Mouse (Mus musculus): ENCODE measurements around the gene Diexf. TPM values are rescaled to one million over a fixed set of nuclear protein-coding genes. Genes with fewer than 3 reads are reported as not detected.

The Diexf gene
- polyA plus RNA-seq, 1 experiment from 2014 or later = 10.1 TPM

GRCm38 (mm10) chr1:193131311-193131948 lies 1.4 kb upstream of the Diexf start:
- Histone ChIP-seq H3K36me3 (peaks cover 19% of the 10 kb centered on the region), H3K9me3 (replicated peaks) (no peaks in the 10 kb centered on the region), H3K27ac (no peak overlapping the region), H3K4me3 (no peak overlapping the region), H3K27me3 (ENCODE audit: low read depth, poor library complexity, severe bottlenecking) (no peaks in the 10 kb centered on the region), H3K4me1 (peaks cover 11% of the 10 kb centered on the region)
- DNase-seq (ENCODE audit: low spot score) = no peak
- 38% methylated on average over 6 of the region's 6 CpGs for WGBS

DNA sequence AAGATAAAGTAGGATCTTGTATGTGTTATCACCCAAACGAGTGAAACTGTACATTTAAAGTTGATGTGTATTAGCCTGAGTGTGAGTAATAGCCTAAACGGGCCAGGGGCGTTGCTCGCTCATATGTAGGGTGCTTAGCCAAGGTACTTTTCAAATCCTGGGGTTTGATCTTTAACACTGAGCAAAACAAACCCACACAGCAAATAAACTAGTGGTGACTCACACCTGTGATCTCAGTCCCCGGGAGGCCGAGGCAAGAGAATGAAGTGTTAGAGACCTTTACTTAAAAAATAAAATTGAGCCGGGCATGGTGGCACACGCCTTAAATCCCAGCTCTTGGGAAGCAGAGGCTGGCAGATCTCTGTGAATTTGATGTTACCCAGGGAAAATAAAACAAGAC lies 767 bp upstream of the Diexf start:
- DNase-seq (ENCODE audit: low spot score) = no peak
- WGBS = 67% methylated on average over 8 of the region's 8 CpGs
- Histone ChIP-seq H3K36me3 (peaks cover 25% of the 10 kb centered on the region), H3K9me3 (replicated peaks) (no peaks in the 10 kb centered on the region), H3K4me3 (peak overlapping the region; percentile 82), H3K27ac (peak overlapping the region; percentile 86), H3K4me1 (peaks cover 11% of the 10 kb centered on the region), H3K27me3 (ENCODE audit: low read depth, poor library complexity, severe bottlenecking) (no peaks in the 10 kb centered on the region)

GRCm38 (mm10) chr1:193130456-193130825 lies 369 bp upstream of the Diexf start:
- H3K9me3 ChIP-seq (replicated peaks) = no peaks in the 10 kb centered on the region
- no peaks in the 10 kb centered on the region for H3K27me3 ChIP-seq (ENCODE audit: low read depth, poor library complexity, severe bottlenecking)
- H3K36me3 ChIP-seq = peaks cover 29% of the 10 kb centered on the region
- peak overlapping the region; percentile 82 for H3K4me3 ChIP-seq
- no peak for DNase-seq (ENCODE audit: low spot score)
- H3K27ac ChIP-seq = peak overlapping the region; percentile 86
- peaks cover 11% of the 10 kb centered on the region for H3K4me1 ChIP-seq
- WGBS = 26% methylated on average over 11 of the region's 11 CpGs

- Histone ChIP-seq H3K4me3 (peak overlapping the region; percentile 82), H3K27me3 (ENCODE audit: low read depth, poor library complexity, severe bottlenecking) (no peaks in the 10 kb centered on the region), H3K4me1 (peaks cover 11% of the 10 kb centered on the region), H3K9me3 (replicated peaks) (no peaks in the 10 kb centered on the region), H3K36me3 (peaks cover 40% of the 10 kb centered on the region), H3K27ac (peak overlapping the region; percentile 86)
- 29% methylated on average over 5 of the region's 5 CpGs for WGBS
- DNase-seq (ENCODE audit: low spot score) = no peak
These were observed 751 bp downstream of the Diexf start for GRCm38 (mm10) chr1:193129321-193129720.

- H3K4me3 ChIP-seq = no peak overlapping the region
- no peak for DNase-seq (ENCODE audit: low spot score)
- no peaks in the 10 kb centered on the region for H3K27me3 ChIP-seq (ENCODE audit: low read depth, poor library complexity, severe bottlenecking)
- peaks cover 11% of the 10 kb centered on the region for H3K4me1 ChIP-seq
- H3K27ac ChIP-seq = no peak overlapping the region
- WGBS = 97% methylated on average over 6 of the region's 6 CpGs
- peaks cover 53% of the 10 kb centered on the region for H3K36me3 ChIP-seq
- H3K9me3 ChIP-seq (replicated peaks) = no peaks in the 10 kb centered on the region
These were observed 2.0 kb downstream of the Diexf start for GRCm38 (mm10) chr1:193128055-193128454.

GRCm38 (mm10) chr1:193125835-193126234 lies 4.2 kb downstream of the Diexf start:
- no peak for DNase-seq (ENCODE audit: low spot score)
- Histone ChIP-seq H3K27ac (no peak overlapping the region), H3K4me3 (no peak overlapping the region), H3K36me3 (peaks cover 75% of the 10 kb centered on the region), H3K4me1 (peaks cover 11% of the 10 kb centered on the region), H3K27me3 (ENCODE audit: low read depth, poor library complexity, severe bottlenecking) (no peaks in the 10 kb centered on the region), H3K9me3 (replicated peaks) (no peaks in the 10 kb centered on the region)
- WGBS = 83% methylated on average over 4 of the region's 4 CpGs

GRCm38 (mm10) chr1:193123290-193123689 lies 6.8 kb downstream of the Diexf start:
- Histone ChIP-seq H3K9me3 (replicated peaks) (no peaks in the 10 kb centered on the region), H3K36me3 (peaks cover 98% of the 10 kb centered on the region), H3K27me3 (ENCODE audit: low read depth, poor library complexity, severe bottlenecking) (no peaks in the 10 kb centered on the region), H3K4me1 (no peaks in the 10 kb centered on the region), H3K4me3 (no peak overlapping the region), H3K27ac (no peak overlapping the region)
- 95% methylated on average over 6 of the region's 6 CpGs for WGBS
- DNase-seq (ENCODE audit: low spot score) = no peak

- Histone ChIP-seq H3K4me3 (no peak overlapping the region), H3K36me3 (peaks cover 98% of the 10 kb centered on the region), H3K9me3 (replicated peaks) (no peaks in the 10 kb centered on the region), H3K27ac (no peak overlapping the region), H3K27me3 (ENCODE audit: low read depth, poor library complexity, severe bottlenecking) (no peaks in the 10 kb centered on the region), H3K4me1 (no peaks in the 10 kb centered on the region)
- 96% methylated on average over 7 of the region's 7 CpGs for whole genome bisulfite sequencing
- no peak for DNase-seq (ENCODE audit: low spot score)
These were observed 7.3 kb downstream of the Diexf start for GRCm38 (mm10) chr1:193122793-193123192.

- Histone ChIP-seq H3K27ac (no peak overlapping the region), H3K4me3 (no peak overlapping the region), H3K9me3 (replicated peaks) (no peaks in the 10 kb centered on the region), H3K4me1 (no peaks in the 10 kb centered on the region), H3K27me3 (ENCODE audit: low read depth, poor library complexity, severe bottlenecking) (no peaks in the 10 kb centered on the region), H3K36me3 (peaks cover 100% of the 10 kb centered on the region)
- no peak for DNase-seq (ENCODE audit: low spot score)
- WGBS = 94% methylated on average over 9 of the region's 9 CpGs
These were observed 18.0 kb downstream of the Diexf start for GRCm38 (mm10) chr1:193112093-193112492.

GRCm38 (mm10) chr1:193102996-193103395 lies 27.1 kb downstream of the Diexf start:
- Histone ChIP-seq H3K9me3 (replicated peaks) (no peaks in the 10 kb centered on the region), H3K27me3 (ENCODE audit: low read depth, poor library complexity, severe bottlenecking) (no peaks in the 10 kb centered on the region), H3K36me3 (peaks cover 43% of the 10 kb centered on the region), H3K4me3 (no peak overlapping the region), H3K27ac (no peak overlapping the region), H3K4me1 (0 out of 2 replicates have a peak, but pooled peaks cover 5% of the 10 kb centered on the region)
- DNase-seq (ENCODE audit: low spot score) = no peak
- 86% methylated on average over 3 of the region's 3 CpGs for WGBS

- Histone ChIP-seq H3K36me3 (peaks cover 38% of the 10 kb centered on the region), H3K27ac (no peak overlapping the region), H3K9me3 (replicated peaks) (no peaks in the 10 kb centered on the region), H3K27me3 (ENCODE audit: low read depth, poor library complexity, severe bottlenecking) (no peaks in the 10 kb centered on the region), H3K4me1 (0 out of 2 replicates have a peak, but pooled peaks cover 5% of the 10 kb centered on the region), H3K4me3 (no peak overlapping the region)
- no peak for DNase-seq (ENCODE audit: low spot score)
- 86% methylated on average over 5 of the region's 5 CpGs for WGBS
These were observed 27.5 kb downstream of the Diexf start for GRCm38 (mm10) chr1:193102556-193102955.

DNA sequence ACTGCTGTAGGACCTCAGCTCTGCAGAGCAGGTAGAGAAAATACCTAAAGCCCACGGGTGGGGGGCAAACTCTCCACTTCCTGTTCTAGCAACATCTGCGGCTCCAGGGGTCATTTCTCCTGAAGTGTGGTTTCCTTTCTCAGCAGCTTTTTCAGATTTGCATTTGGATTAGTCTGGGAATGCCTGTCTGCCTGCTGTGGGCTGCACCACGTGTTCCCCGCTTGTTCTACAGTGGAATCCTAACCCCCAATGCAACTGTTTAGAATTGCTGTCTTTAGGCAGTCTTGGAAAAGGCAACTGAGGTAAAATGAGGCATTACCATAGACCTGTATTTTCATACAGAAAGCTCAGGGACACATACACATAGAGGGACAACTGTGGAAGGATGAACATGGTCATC lies 28.0 kb downstream of the Diexf start:
- Histone ChIP-seq H3K36me3 (peaks cover 33% of the 10 kb centered on the region), H3K9me3 (replicated peaks) (no peaks in the 10 kb centered on the region), H3K4me3 (no peak overlapping the region), H3K27ac (no peak overlapping the region), H3K27me3 (ENCODE audit: low read depth, poor library complexity, severe bottlenecking) (no peaks in the 10 kb centered on the region), H3K4me1 (0 out of 2 replicates have a peak, but pooled peaks cover 5% of the 10 kb centered on the region)
- 65% methylated on average over 4 of the region's 4 CpGs for WGBS
- DNase-seq (ENCODE audit: low spot score) = no peak

DNA sequence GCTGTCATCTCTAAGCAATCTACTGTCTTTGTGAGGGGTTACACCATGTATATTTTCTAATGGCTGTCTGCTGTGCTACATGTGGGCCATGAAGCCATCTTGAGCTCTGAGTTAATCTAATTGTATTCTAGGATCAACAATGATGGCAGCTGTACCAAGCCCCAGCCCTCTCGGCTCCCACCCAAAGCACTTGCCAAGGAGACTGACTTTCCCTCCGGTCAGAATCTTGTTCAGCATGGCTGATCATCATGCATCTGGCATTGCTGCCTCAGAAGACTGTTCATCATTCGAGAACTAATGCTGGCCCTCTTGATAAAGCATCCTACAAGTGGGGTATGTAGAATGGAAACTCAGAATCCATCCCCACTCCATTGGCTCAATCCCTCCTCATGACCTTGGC lies 31.1 kb downstream of the Diexf start:
- 96% methylated on average over 3 of the region's 3 CpGs for WGBS
- Histone ChIP-seq H3K9me3 (replicated peaks) (no peaks in the 10 kb centered on the region), H3K27me3 (ENCODE audit: low read depth, poor library complexity, severe bottlenecking) (no peaks in the 10 kb centered on the region), H3K4me1 (0 out of 2 replicates have a peak, but pooled peaks cover 5% of the 10 kb centered on the region), H3K4me3 (no peak overlapping the region), H3K27ac (no peak overlapping the region), H3K36me3 (peaks cover 2% of the 10 kb centered on the region; the same call in 1 of the 2 replicates)
- DNase-seq (ENCODE audit: low spot score) = no peak

GRCm38 (mm10) chr1:193093596-193093995 lies 36.5 kb downstream of the Diexf start:
- H3K4me1 ChIP-seq = no peaks in the 10 kb centered on the region
- H3K9me3 ChIP-seq (replicated peaks) = no peaks in the 10 kb centered on the region
- no peak for DNase-seq (ENCODE audit: low spot score)
- 88% methylated on average over 3 of the region's 3 CpGs for WGBS
- no peaks in the 10 kb centered on the region for H3K36me3 ChIP-seq
- H3K27me3 ChIP-seq (ENCODE audit: low read depth, poor library complexity, severe bottlenecking) = no peaks in the 10 kb centered on the region
- no peak overlapping the region for H3K27ac ChIP-seq
- no peak overlapping the region for H3K4me3 ChIP-seq
